Mouse (Mus musculus) embryonic facial prominence, embryonic 10.5 days (tissue): ENCODE measurements around the gene Arhgap27. TPM values are rescaled to one million over a fixed set of nuclear protein-coding genes. Genes with fewer than 3 reads are reported as not detected.

Source experiments
- DNase-seq: peaks from one replicate; pipeline ENCODE4 v3.0.0-alpha.2; 2017; ENCODE audit warnings: low spot score
- H3K27ac ChIP-seq: fragments of 300-500 bp; sonication (generic); replicated peaks from 2 replicates; pipeline ENCODE4 v1.5.1; 2016; ENCODE audit warnings: mild to moderate bottlenecking
- H3K27me3 ChIP-seq: fragments of 300-500 bp; sonication (generic); replicated peaks from 2 replicates; pipeline ENCODE4 v1.6.1; 2016; ENCODE audit warnings: low read depth, mild to moderate bottlenecking; ENCODE audit not compliant: poor library complexity, severe bottlenecking
- H3K36me3 ChIP-seq: fragments of 300-500 bp; sonication (generic); replicated peaks from 2 replicates; pipeline ENCODE4 v1.6.1; 2016; ENCODE audit warnings: mild to moderate bottlenecking, moderate library complexity
- H3K4me1 ChIP-seq: fragments of 300-500 bp; sonication (generic); 2 replicates; pipeline ENCODE4 v1.6.1; 2016
- H3K4me3 ChIP-seq: fragments of 300-500 bp; sonication (generic); 2 replicates; pipeline ENCODE4 v1.5.1; 2016; ENCODE audit warnings: mild to moderate bottlenecking, moderate library complexity
- H3K9me3 ChIP-seq: fragments of 300-500 bp; sonication (generic); 2 replicates; pipeline ENCODE4 v1.6.1; 2016; ENCODE audit warnings: mild to moderate bottlenecking
- WGBS: fragments of 180-500 bp; shearing (Covaris S2); methylation state at CpG from one replicate; pipeline ENCODE4 v1.1.7; 2016; 5-methylcytosine and 5-hydroxymethylcytosine counted together
- polyA plus RNA-seq: library from polyadenylated mRNA; unstranded; fragments of >200 nt; fragmentation: Nextera tagmentation; extraction: Ambion mirVana; gene quantifications from 2 replicates; pipeline ENCODE4 v1.2.1, GENCODE M21; 2016

Gene Arhgap27
- polyA plus RNA-seq, 1 experiment from 2014 or later: 5.8 TPM

DNA sequence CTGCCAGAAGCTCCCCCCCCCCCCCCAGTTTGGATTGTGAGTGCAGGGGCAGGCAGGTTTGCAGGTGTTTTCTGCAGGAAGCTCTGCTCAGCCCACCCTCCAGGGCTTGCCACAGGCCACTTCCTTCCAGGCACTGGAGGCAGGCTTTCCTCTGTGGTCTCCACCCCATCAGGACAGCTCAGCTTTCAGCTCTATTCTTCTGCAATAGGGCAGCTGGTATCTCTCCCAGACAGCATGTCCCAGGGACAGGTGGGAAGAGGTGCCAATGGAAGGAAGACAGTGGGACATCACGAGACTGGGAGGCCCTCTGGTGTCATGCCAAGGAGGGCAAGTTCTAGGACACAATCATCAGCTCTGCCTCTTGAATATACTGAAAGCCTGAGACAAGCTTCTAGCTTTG lies 11.8 kb upstream of the Arhgap27 start:
- peaks cover 92% of the 10 kb centered on the region for H3K36me3 ChIP-seq
- DNase-seq: no peak
- no peaks in the 10 kb centered on the region for H3K9me3 ChIP-seq
- WGBS: 74% methylated on average over 1 of the region's 1 CpGs
- H3K4me1 ChIP-seq: peaks cover 3% of the 10 kb centered on the region
- no peaks in the 10 kb centered on the region for H3K27me3 ChIP-seq
- no peak overlapping the region for H3K27ac ChIP-seq
- H3K4me3 ChIP-seq: no peak overlapping the region

DNA sequence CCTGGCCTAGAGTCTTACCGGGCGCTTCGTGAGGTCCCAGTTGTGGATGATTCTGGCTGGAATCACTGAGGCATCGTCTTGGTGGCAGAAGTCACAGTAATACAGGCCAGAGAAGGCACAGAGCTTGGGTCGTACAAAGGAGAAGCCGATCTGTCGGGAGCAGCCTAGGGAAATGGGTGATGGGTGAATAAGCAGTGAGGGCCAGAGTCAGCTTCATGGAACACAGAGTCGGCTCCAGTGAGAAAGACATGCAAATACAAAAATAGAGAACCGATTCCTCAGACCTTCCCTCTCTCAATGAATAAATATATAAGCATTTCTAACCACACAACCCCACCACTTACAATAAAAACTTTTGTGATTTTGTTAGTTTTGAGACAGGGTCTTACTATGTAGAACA lies 10.4 kb upstream of the Arhgap27 start:
- no peak for DNase-seq
- H3K36me3 ChIP-seq: peaks cover 92% of the 10 kb centered on the region
- WGBS: 91% methylated on average over 9 of the region's 9 CpGs

DNA sequence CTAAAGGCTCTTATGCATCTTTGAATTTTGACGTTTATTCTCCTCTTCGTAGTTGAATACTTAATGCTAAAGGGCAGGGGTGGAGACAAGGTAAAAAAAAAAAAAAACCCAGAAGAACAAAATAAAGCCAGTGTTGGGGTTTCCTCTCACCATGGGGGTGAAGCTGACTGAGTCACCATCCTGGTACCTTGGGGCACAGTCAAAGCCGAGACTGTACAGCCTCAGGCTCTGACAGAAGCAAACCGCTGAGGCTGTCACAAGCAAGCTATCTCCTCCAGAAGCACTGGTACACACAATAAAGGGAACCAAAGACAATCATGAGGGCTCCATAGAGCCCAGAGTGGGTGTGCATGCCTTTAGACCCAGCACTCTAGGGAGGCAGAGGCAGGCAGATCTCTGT lies 9.1 kb upstream of the Arhgap27 start:
- Histone ChIP-seq H3K4me3 (no peak overlapping the region), H3K9me3 (no peaks in the 10 kb centered on the region), H3K36me3 (peaks cover 92% of the 10 kb centered on the region), H3K27me3 (no peaks in the 10 kb centered on the region), H3K27ac (no peak overlapping the region), H3K4me1 (peaks cover 3% of the 10 kb centered on the region)
- DNase-seq: no peak
- WGBS: 91% methylated on average over 4 of the region's 4 CpGs

More for the DNA sequence above, 10.4 kb upstream of the Arhgap27 start:
- H3K9me3 ChIP-seq: no peaks in the 10 kb centered on the region
- no peaks in the 10 kb centered on the region for H3K27me3 ChIP-seq
- peaks cover 3% of the 10 kb centered on the region for H3K4me1 ChIP-seq
- H3K4me3 ChIP-seq: no peak overlapping the region
- H3K27ac ChIP-seq: no peak overlapping the region

DNA sequence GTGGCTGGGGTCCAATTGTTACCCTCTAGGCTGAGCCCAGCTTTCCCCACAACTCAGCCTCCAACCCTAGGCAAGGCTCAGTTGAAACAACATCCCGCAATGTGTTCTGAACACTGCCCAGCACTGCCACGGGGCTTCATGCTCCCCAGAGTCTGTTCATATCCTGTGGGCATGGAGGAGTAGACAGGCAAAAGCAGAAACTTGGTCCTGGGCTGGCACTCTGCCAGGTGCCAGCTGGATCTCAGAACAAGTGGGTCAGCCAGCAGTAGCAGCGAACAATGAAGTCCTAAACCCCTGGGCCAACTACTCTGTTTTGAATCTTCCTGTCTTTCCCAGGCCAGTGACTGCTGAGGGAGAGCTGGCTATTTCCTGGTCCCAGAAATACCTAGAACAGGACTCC lies 8.6 kb upstream of the Arhgap27 start:
- no peak for DNase-seq
- no peaks in the 10 kb centered on the region for H3K27me3 ChIP-seq
- WGBS: 90% methylated on average over 3 of the region's 3 CpGs
- peaks cover 3% of the 10 kb centered on the region for H3K4me1 ChIP-seq
- H3K27ac ChIP-seq: 0 out of 2 replicates have a peak overlapping the region, but pooled peaks have one; percentile 31
- no peaks in the 10 kb centered on the region for H3K9me3 ChIP-seq
- H3K36me3 ChIP-seq: peaks cover 92% of the 10 kb centered on the region
- no peak overlapping the region for H3K4me3 ChIP-seq

DNA sequence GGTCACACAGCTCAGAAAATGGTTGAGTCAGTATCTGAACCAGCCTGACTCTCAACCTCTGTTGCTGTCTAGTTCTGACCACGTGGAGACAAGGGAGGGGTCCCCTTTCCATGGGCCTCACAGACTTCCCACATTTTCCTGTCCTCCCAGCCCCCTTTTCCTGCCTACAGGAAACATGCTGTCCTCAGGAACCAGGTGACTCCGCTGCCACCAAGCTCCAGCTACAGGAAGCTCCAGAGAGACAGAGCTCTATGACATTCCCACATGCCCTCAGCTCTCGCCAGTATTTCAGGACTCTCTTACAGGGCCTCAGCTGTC lies 7.7 kb upstream of the Arhgap27 start:
- peaks cover 3% of the 10 kb centered on the region for H3K4me1 ChIP-seq
- no peak for DNase-seq
- H3K9me3 ChIP-seq: no peaks in the 10 kb centered on the region
- 68% methylated on average over 3 of the region's 3 CpGs for WGBS
- H3K27ac ChIP-seq: no peak overlapping the region
- peaks cover under 1% of the 10 kb centered on the region; the same call in 1 of the 2 replicates for H3K27me3 ChIP-seq
- peaks cover 90% of the 10 kb centered on the region for H3K36me3 ChIP-seq
- H3K4me3 ChIP-seq: no peak overlapping the region

DNA sequence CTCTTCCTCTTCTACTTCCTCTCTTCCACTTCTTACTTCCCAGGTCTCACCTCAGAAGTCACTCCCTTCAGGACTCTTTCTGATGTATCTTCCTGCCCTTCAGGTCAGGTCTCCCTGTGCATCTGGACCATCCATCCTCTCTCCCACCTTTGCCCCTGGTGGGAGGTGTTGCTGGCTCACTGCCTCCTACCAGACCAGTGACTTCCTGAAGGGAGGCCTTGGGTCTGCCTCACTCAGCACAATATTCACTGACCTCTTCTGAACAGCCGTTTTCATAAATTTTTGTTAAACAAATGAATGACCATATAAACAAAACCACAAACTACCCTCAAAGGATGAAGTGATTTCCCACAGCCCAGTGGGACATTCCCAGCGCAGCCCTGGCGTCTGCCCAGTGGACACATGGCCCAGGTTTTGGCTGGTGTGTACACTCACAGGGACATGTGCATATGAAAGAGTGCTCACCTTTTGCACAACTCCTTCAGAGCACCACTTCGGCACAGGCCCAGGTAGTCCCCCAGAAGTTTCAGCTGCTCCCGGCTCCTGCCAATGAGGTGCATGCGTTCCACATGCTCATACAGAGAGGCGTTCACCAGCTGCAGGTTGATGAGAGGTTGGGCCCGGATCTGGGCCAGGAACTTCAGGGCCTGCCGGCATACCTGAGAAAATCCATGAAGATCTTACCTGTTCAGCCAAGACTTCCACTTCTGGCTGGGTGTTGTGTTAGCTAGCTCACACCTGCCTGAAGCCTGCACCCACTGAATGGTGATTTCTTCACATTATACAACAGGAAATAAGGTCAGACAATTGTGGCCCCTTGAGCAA lies 7.1 kb upstream of the Arhgap27 start:
- DNase-seq: no peak
- Histone ChIP-seq H3K4me1 (peaks cover 3% of the 10 kb centered on the region), H3K27me3 (peaks cover 6% of the 10 kb centered on the region; the same call in 1 of the 2 replicates), H3K27ac (no peak overlapping the region), H3K4me3 (no peak overlapping the region), H3K9me3 (no peaks in the 10 kb centered on the region), H3K36me3 (peaks cover 88% of the 10 kb centered on the region)
- WGBS: 90% methylated on average over 9 of the region's 9 CpGs

DNA sequence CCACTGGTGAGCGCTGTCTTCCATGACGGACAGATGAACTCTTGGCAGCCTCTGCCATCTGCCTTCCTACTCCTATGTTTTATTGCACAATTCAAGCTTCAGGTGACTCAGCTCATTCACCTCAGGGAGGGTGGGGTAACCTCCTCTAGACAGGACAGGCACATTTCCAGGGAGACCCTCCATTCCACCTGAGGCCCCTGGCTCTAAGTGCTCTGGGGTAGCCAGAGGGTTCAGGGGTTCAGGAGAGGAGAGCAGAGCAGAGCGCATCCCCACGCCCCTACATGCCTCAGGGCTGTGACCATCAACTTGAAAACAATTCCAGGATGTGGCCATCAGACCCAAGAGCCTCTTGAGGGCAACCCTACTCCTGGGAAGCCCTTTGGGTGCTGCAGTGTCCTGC lies 2.0 kb upstream of the Arhgap27 start:
- H3K27me3 ChIP-seq: peaks cover 57% of the 10 kb centered on the region
- no peak overlapping the region for H3K4me3 ChIP-seq
- no peaks in the 10 kb centered on the region for H3K9me3 ChIP-seq
- 86% methylated on average over 4 of the region's 4 CpGs for WGBS
- peaks cover 41% of the 10 kb centered on the region for H3K4me1 ChIP-seq
- no peak for DNase-seq
- peaks cover 50% of the 10 kb centered on the region for H3K36me3 ChIP-seq
- H3K27ac ChIP-seq: no peak overlapping the region

DNA sequence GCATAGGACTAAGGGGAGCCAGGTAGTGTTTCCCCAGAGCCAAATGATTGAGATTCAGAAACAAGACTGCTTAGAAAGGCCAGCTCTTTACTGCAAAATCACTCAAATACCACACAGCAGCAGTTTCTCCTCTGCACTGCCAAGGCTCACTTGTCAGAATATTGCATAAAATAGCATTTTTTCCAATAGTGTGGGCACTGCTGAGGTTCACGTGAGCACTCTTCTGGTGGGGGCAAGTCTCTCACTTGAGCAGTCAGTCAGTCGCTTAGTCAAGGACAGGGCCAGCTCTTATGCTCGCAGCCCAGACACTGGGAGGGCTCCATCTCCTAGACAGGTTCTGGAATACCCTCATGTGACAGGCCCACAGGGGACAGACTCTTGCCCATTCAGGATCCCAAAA lies 1.5 kb upstream of the Arhgap27 start:
- H3K4me3 ChIP-seq: no peak overlapping the region

DNA sequence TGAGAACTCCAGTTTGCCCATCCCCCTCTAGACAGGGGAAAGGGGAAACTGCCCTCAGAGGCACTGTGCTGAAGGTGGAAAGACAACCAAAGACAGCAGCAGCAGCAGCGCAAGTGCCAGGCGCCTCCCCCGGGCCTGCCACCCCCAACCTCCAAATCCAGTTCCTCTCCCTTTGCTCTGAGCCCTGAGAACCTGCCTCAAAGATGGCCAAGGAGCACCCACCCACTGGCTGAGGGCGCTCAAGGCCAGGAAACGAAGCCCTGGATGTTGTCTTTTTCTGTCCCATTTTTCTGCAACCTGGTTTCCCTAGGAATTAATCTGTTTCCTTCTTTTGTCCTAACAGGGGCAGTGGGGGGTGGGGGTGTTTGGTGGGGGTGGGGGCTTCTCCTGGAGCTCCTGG lies 843 bp upstream of the Arhgap27 start:
- peaks cover 52% of the 10 kb centered on the region for H3K4me1 ChIP-seq
- 32% methylated on average over 5 of the region's 5 CpGs for WGBS
- 0 out of 2 replicates have a peak overlapping the region, but pooled peaks have one; percentile 30 for H3K27ac ChIP-seq
- H3K27me3 ChIP-seq: peaks cover 69% of the 10 kb centered on the region
- no peak for DNase-seq
- H3K9me3 ChIP-seq: no peaks in the 10 kb centered on the region
- peak overlapping the region; percentile 68; the same call in 1 of the 2 replicates for H3K4me3 ChIP-seq
- H3K36me3 ChIP-seq: peaks cover 38% of the 10 kb centered on the region

More for the DNA sequence above, 1.5 kb upstream of the Arhgap27 start:
- Histone ChIP-seq H3K27me3 (peaks cover 62% of the 10 kb centered on the region), H3K27ac (no peak overlapping the region), H3K36me3 (peaks cover 45% of the 10 kb centered on the region), H3K9me3 (no peaks in the 10 kb centered on the region), H3K4me1 (peaks cover 46% of the 10 kb centered on the region)
- DNase-seq: no peak
- 76% methylated on average over 3 of the region's 3 CpGs for WGBS

DNA sequence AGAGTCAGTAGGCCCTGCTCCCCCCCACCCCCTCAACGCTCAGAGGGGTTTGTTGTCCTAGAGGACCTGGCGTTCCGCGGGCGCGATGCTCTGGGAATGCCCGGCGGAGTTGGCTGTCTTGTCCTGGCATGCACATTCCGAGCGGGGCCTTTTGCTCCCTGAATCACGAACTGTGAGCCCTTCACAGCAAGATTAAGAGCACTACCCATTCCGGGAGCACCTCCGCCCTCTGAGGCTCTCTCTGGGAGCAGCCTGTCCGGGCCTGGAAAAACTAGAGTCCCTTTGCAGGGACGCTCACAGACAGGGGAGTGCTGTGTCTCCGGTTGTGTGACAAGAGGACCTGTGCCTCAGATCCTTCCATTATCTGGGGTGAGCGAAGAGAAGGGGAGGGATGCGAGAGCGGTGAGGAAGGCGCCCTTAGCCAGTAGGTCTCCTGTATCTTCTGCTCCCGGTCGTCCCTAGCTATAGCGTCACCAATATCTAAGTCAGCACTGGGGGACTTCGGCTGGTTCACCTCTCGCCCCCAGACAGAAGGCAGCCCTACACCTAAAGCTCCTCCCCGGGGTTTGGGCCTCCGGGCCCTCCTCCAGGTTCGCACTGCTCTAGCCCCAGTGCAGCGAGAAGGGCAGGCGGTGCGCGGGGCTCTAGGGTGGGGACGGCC lies 841 bp downstream of the Arhgap27 start:
- Histone ChIP-seq H3K36me3 (peaks cover 22% of the 10 kb centered on the region), H3K27ac (peak overlapping the region; percentile 80), H3K9me3 (no peaks in the 10 kb centered on the region), H3K4me1 (peaks cover 62% of the 10 kb centered on the region), H3K27me3 (peaks cover 86% of the 10 kb centered on the region), H3K4me3 (peak overlapping the region; percentile 68)
- under 1% methylated on average over 33 of the region's 33 CpGs for WGBS
- DNase-seq: peak; percentile 59

DNA sequence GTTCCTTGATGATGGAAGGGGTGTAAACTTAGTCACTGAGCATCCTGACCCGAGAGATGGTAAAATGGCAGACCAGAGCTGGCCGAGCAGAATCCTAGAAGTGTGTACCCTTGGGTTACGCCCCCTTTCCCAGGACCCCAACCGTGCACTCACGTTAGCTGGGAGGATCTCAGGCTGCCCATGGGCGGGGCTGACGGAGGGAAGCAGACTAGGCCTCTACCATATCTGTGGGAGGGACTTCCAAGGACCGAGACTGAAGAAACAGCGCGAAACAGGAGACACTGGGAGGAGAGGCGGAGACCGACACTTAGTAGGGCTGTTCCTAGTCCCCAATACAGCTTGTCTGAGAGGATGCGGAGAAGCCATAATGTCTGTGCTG lies 1.4 kb downstream of the Arhgap27 start:
- Histone ChIP-seq H3K4me3 (peak overlapping the region; percentile 68), H3K27me3 (peaks cover 92% of the 10 kb centered on the region), H3K36me3 (peaks cover 16% of the 10 kb centered on the region), H3K4me1 (peaks cover 64% of the 10 kb centered on the region), H3K27ac (no peak overlapping the region), H3K9me3 (no peaks in the 10 kb centered on the region)
- DNase-seq: peak; percentile 74
- WGBS: 1% methylated on average over 13 of the region's 13 CpGs

DNA sequence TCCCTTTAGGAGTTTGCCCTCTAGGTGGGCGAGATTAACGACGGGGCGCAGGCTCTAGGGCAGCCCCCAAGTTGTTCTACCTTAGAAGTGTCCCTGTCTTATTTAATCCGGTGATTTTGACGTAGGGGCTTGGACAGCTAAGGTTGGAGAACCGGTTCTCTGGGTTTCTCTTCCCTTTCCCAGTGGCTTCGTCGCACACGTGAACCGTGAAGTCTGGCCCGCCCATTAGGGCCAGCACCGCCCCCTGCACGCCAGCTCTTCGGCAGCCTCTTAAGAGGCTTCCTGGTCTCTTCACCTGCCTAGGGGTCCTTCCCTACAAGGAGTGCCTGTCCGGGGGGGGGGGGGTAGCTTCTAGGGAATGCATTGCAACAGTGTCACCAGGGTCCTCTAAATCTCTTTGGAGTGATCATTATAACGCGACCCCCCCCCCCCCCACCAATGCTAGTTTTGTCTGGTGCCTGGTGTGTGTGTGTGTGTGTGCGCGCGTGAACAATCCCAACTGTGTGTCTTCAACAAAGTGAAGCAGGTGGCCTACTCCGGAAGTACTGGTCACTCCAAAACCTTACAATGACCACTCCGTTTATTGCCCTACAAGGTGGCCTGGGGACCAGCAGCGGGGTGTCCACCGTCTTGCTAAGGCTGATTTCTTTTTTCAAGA lies 2.0 kb downstream of the Arhgap27 start:
- Histone ChIP-seq H3K27me3 (peaks cover 97% of the 10 kb centered on the region), H3K4me3 (peak overlapping the region; percentile 68), H3K36me3 (peaks cover 11% of the 10 kb centered on the region), H3K4me1 (peaks cover 69% of the 10 kb centered on the region), H3K27ac (no peak overlapping the region), H3K9me3 (no peaks in the 10 kb centered on the region)
- peak; percentile 65 for DNase-seq
- WGBS: 2% methylated on average over 25 of the region's 25 CpGs
